Mouse (Mus musculus) lung, embryonic 15.5 days (tissue): ENCODE data around the gene Smo. TPM values are rescaled to one million over a fixed set of nuclear protein-coding genes. Genes with fewer than 3 reads are reported as not detected.
A peak's percentile ranks its signal among the peaks of the same experiment; 100 is the strongest.

Source experiments
- ATAC-seq: fragments of 200-750 bp; cut with Nextera tagmentation; 2 replicates; pipeline ENCODE4 v1.8.0; 2017; ENCODE audit warnings: moderate number of reproducible peaks, borderline replicate concordance; ENCODE audit not compliant: low FRiP score, low TSS enrichment; ENCODE audit errors: extremely low read depth
- H3K27ac ChIP-seq: fragments of 300-500 bp; sonication (generic); 2 replicates; pipeline ENCODE4 v1.5.1; 2015; ENCODE audit warnings: moderate library complexity, mild to moderate bottlenecking, inconsistent platforms
- H3K27me3 ChIP-seq: fragments of 300-500 bp; sonication (generic); 2 replicates; pipeline ENCODE4 v1.6.1; 2015; ENCODE audit warnings: inconsistent platforms
- H3K36me3 ChIP-seq: fragments of 300-500 bp; sonication (generic); 2 replicates; pipeline ENCODE4 v1.6.1; 2015; ENCODE audit warnings: inconsistent platforms
- H3K4me1 ChIP-seq: fragments of 300-500 bp; sonication (generic); 2 replicates; pipeline ENCODE4 v1.6.1; 2015; ENCODE audit warnings: inconsistent platforms
- H3K4me2 ChIP-seq: fragments of 300-500 bp; sonication (generic); 2 replicates; pipeline ENCODE4 v1.6.1; 2015; ENCODE audit warnings: inconsistent platforms, mild to moderate bottlenecking, moderate library complexity
- H3K4me3 ChIP-seq: fragments of 300-500 bp; sonication (generic); 2 replicates; pipeline ENCODE4 v1.5.1; 2015; ENCODE audit warnings: mild to moderate bottlenecking, inconsistent platforms
- H3K9ac ChIP-seq: fragments of 300-500 bp; sonication (generic); 2 replicates; pipeline ENCODE4 v1.6.1; 2015; ENCODE audit warnings: inconsistent platforms
- H3K9me3 ChIP-seq: fragments of 300-500 bp; sonication (generic); 2 replicates; pipeline ENCODE4 v1.6.1; 2016; ENCODE audit warnings: inconsistent platforms
- WGBS: fragments of 180-500 bp; shearing (Covaris S2); methylation state at CpG from one replicate; pipeline ENCODE4 v1.1.7; 2015; 5-methylcytosine and 5-hydroxymethylcytosine counted together
- polyA plus RNA-seq: library from polyadenylated mRNA; unstranded; fragments of >200 nt; fragmentation: Nextera tagmentation; extraction: Ambion mirVana; gene quantifications from 2 replicates; pipeline ENCODE4 v1.2.1, GENCODE M21; 2015

Gene Smo
- polyA plus RNA-seq = 39.2 and 41.6 TPM in 2 replicates

DNA sequence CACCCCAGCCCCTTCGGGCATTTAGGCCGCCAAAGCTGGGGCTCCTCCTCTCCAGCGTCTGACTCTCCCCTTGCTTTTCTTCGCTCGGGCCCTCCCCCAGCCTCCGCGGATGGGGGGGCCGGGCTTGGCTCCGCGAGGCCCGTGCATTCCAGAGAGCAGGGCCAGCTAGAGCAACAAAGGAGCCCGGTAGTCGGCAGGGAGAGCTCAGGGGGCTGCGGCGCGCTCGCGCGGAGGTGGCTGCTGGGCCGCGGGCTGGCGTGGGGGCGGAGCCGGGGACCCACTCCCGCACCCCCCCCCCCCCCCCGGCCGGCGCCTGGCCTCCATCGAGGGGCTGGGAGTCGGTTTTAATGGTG is at the start of gene Smo:
Gene Smo (plus strand): TSS at position 168 of the 353 bp plus-strand sequence.
- peak; percentile 99 for ATAC-seq
- Histone ChIP-seq H3K4me3 (peak within 1 kb of the TSS; percentile 86), H3K36me3 (no peaks in the 10 kb centered on the region; the same call in 1 of the 2 replicates), H3K27ac (peak within 1 kb of the TSS; percentile 97), H3K4me2 (peak within 1 kb of the TSS; percentile 72), H3K9me3 (no peaks in the 10 kb centered on the region), H3K4me1 (peaks cover 25% of the 10 kb centered on the region), H3K27me3 (no peaks in the 10 kb centered on the region), H3K9ac (peak within 1 kb of the TSS; percentile 99)
- 0% methylated on average over 19 of the region's 30 CpGs for WGBS

DNA sequence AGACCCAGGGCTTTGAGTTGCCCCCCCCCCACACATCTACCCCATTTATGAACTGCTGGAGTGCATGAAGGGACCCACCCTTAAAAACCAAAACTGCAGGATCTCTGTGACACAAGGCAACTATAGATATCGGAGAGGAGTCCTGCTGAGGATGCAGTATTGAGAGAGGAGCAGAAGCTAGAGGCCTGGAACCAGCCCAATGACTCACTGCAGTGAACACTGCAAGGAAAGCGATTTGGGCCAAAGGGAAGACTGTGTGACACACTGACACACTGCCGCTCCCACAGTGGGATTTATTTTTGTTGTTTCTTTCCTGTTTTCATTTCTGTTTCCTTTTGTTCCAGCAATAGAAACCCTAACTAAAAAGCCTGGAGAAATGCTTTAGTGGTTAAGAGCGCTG is 49.4 kb upstream of the Smo start:
- Histone ChIP-seq H3K4me2 (no peak overlapping the region), H3K27me3 (peaks cover 8% of the 10 kb centered on the region; the same call in 1 of the 2 replicates), H3K9me3 (no peaks in the 10 kb centered on the region), H3K4me3 (no peak overlapping the region), H3K9ac (no peak overlapping the region), H3K36me3 (no peaks in the 10 kb centered on the region), H3K27ac (no peak overlapping the region), H3K4me1 (no peaks in the 10 kb centered on the region)
- ATAC-seq = no peak
- 77% methylated on average over 4 of the region's 4 CpGs for WGBS

DNA sequence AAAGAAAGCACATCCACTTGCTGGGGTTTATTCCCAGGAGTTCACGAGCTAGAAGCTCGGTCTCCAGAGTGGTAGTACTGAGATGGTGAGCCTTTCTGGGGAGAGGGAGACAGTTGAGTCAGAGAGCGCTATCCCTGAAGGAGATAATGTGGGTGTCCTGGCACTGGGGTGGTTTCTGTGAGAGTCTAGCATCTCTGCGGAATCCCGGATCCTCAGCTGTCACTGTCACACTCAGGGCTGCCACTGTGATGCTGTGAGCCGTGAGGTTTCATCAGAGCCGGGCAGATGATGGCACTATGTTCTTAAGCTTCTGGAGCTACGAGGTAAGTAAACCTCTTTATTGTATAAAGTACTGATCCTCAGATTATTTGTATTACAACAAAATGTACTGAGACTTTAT is 45.8 kb upstream of the Smo start:
- Histone ChIP-seq H3K27me3 (peaks cover 41% of the 10 kb centered on the region), H3K4me3 (no peak overlapping the region), H3K4me1 (peaks cover 3% of the 10 kb centered on the region), H3K4me2 (no peak overlapping the region), H3K9ac (no peak overlapping the region), H3K27ac (no peak overlapping the region), H3K36me3 (no peaks in the 10 kb centered on the region), H3K9me3 (no peaks in the 10 kb centered on the region)
- 73% methylated on average over 8 of the region's 8 CpGs for WGBS
- ATAC-seq = no peak

DNA sequence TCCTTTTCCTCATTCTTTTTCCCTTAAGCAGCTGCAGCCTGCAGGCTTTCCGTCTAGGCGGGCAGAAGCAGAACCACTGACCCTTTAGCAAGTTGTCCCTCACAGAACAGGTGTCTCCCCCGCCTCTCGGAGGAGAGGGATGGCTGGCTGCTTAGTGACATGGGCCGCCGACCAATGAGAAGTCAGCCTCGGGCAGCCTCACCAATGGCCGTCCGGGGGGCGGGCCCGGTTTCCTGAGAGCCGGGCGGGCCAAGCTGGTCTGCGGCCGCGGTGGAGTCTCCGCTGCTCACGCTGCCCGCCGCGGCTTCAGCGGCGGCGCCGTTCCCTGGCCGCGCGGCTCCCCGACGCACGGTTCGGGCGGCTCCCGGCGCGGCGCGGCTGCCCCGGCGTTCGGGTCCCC is 41.4 kb upstream of the Smo start, which contains the start of gene Tspan33:
Gene Tspan33 (plus strand): TSS at position 270 of the 400 bp plus-strand sequence.
- no peak within 1 kb of the TSS for H3K27ac ChIP-seq
- H3K36me3 ChIP-seq = no peaks in the 10 kb centered on the region
- H3K27me3 ChIP-seq = peaks cover 57% of the 10 kb centered on the region
- peak within 1 kb of the TSS; percentile 100 for H3K4me2 ChIP-seq
- ATAC-seq = peak; percentile 97
- H3K9ac ChIP-seq = peak within 1 kb of the TSS; percentile 66
- peak within 1 kb of the TSS; percentile 71 for H3K4me3 ChIP-seq
- H3K4me1 ChIP-seq = peaks cover 6% of the 10 kb centered on the region
- H3K9me3 ChIP-seq = no peaks in the 10 kb centered on the region
- WGBS = under 1% methylated on average over 41 of the region's 41 CpGs

DNA sequence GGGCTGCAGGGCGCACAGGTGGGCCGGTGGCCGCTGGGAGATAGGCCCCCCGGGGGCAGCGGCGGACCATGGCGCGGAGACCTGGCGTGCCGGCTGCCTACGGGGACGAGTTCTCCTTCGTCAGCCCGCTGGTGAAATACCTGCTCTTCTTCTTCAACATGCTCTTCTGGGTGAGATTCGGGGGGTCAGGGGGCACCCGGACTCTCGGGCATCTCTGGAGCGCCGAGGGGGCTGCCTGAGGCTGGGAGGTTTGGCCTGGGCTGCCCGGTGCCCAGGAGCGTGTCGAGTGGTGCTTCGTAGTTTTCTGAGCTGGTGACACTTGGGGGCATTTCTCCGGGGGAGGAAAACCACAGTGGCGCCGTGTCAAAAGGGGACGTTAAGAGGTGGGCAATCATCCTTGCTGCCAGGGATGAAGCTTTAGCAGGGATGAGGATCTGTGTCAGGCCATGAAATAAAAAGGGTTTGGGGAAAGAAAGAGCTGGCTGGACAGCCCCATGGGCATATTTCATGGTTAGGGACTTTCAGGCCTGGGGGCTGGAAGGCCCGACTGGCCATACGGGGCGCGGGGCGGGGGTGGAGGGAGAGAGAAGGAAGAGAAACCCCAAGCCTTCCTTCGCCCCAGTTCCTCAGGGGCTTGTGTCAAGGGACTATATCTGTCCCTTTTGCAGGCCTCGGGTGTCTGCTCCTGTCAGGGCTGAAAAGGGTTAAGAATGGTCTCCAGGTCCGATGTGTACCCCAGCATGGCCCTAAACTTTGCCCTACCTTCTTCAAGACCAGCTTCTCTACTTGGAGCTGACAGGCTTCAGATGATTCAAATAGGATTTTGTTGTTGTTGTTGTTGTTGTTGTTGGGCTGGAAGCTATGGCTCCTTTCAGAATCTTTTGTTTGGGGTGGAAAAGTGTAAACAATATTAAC is 40.7 kb upstream of the Smo start:
- WGBS = 4% methylated on average over 35 of the region's 35 CpGs
- peak overlapping the region; percentile 66 for H3K9ac ChIP-seq
- peak overlapping the region; percentile 100 for H3K4me2 ChIP-seq
- H3K36me3 ChIP-seq = no peaks in the 10 kb centered on the region
- peak; percentile 29; the same call in 1 of the 2 replicates for ATAC-seq
- H3K9me3 ChIP-seq = no peaks in the 10 kb centered on the region
- H3K4me3 ChIP-seq = peak overlapping the region; percentile 71
- H3K27me3 ChIP-seq = peaks cover 52% of the 10 kb centered on the region
- no peak overlapping the region for H3K27ac ChIP-seq
- H3K4me1 ChIP-seq = peaks cover 6% of the 10 kb centered on the region

DNA sequence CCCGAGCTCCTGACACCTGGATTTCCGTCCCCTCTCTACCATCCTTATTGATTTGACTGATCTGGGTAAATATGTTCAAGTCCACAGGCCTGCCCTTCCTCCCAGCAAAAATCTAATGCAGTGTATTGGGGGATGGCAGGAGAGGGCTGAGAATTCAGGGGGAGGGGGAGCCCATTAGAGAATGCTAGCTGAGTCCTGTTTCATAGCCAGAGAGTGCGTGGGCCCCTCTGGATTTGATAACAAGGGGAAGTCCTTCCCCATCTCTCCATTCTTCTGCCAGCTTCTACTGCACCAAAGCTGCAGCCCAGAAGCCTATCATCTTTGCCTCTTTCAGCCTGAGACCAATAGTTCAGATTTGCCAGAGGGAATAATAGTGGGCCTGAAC is 40.0 kb upstream of the Smo start:
- H3K27me3 ChIP-seq = peaks cover 52% of the 10 kb centered on the region
- no peak overlapping the region for H3K9ac ChIP-seq
- H3K36me3 ChIP-seq = no peaks in the 10 kb centered on the region
- H3K4me3 ChIP-seq = no peak overlapping the region
- ATAC-seq = no peak
- no peak overlapping the region for H3K27ac ChIP-seq
- WGBS = 57% methylated on average over 3 of the region's 3 CpGs
- H3K4me1 ChIP-seq = peaks cover 6% of the 10 kb centered on the region
- no peaks in the 10 kb centered on the region for H3K9me3 ChIP-seq
- 0 out of 2 replicates have a peak overlapping the region, but pooled peaks have one; percentile 1 for H3K4me2 ChIP-seq

DNA sequence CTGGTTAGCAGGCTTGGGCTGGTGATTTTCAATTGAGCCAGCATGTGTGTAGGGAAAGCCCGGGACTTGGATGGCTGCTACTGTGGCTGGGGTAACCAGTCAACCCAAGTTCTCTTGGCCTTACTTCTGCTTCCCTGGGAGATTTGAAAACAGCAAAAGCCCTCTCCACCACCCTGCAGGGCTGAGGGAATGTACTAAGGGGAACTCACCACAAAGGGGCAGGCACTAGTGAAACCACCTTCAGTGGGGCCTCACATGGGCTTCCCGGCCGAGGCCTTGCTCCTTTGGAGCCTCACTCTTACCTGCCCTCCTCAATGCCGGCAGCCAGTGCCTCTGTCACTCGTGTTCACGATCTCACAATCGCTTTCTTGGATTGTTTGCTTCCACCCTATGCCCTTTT is 39.3 kb upstream of the Smo start:
- Histone ChIP-seq H3K4me2 (no peak overlapping the region), H3K36me3 (no peaks in the 10 kb centered on the region), H3K4me3 (no peak overlapping the region), H3K9me3 (no peaks in the 10 kb centered on the region), H3K27ac (no peak overlapping the region), H3K9ac (no peak overlapping the region), H3K4me1 (peaks cover 6% of the 10 kb centered on the region), H3K27me3 (peaks cover 49% of the 10 kb centered on the region)
- ATAC-seq = no peak
- WGBS = 68% methylated on average over 7 of the region's 7 CpGs

DNA sequence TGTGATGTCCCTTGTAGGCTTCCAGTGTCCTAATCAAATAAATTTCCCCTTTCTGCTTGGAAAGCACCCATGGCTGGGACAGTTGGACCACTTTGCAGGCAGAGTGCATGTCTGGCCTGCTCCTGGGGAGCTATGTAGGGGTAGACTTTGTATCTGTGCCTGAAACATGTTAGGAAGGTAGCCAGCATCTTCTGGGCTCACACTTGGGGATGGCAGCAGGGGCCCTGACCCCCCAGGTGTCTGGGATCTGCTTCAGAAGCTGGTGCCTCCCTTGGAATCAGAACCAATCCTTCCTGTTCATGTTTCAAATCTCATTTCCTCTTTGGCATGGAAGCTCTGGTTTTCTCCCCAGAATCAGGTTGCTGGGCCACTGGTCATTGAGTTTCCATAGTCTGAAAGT is 38.2 kb upstream of the Smo start:
- Histone ChIP-seq H3K27ac (no peak overlapping the region), H3K4me3 (no peak overlapping the region), H3K4me2 (no peak overlapping the region), H3K4me1 (peaks cover 6% of the 10 kb centered on the region), H3K27me3 (peaks cover 37% of the 10 kb centered on the region), H3K9me3 (no peaks in the 10 kb centered on the region), H3K9ac (no peak overlapping the region), H3K36me3 (no peaks in the 10 kb centered on the region)
- ATAC-seq = no peak

DNA sequence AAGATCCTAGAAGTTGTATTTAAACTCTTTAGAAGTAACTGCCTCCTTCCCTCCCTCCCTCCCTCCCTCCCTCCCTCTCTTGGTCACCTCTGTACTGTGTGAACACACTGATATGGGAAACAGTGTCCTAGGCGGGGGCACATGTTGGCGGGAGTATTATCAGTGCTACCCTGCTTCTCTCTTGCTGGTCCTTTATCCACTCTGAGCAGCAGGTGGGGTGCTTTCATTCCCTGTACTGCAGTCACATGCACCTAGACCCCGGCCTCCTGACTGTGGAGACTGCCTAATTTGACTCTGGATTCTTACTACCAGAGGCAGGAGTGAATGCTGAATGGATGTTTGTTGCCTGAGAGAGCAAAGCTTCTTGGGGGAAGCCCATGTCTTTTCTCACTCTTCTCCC is 37.8 kb upstream of the Smo start:
- WGBS = 39% methylated on average over 3 of the region's 3 CpGs
- H3K9ac ChIP-seq = no peak overlapping the region
- no peak overlapping the region for H3K27ac ChIP-seq
- peaks cover 33% of the 10 kb centered on the region for H3K27me3 ChIP-seq
- no peaks in the 10 kb centered on the region for H3K36me3 ChIP-seq
- H3K4me3 ChIP-seq = no peak overlapping the region
- no peaks in the 10 kb centered on the region for H3K9me3 ChIP-seq
- H3K4me1 ChIP-seq = peaks cover 6% of the 10 kb centered on the region
- no peak overlapping the region for H3K4me2 ChIP-seq
- no peak for ATAC-seq

DNA sequence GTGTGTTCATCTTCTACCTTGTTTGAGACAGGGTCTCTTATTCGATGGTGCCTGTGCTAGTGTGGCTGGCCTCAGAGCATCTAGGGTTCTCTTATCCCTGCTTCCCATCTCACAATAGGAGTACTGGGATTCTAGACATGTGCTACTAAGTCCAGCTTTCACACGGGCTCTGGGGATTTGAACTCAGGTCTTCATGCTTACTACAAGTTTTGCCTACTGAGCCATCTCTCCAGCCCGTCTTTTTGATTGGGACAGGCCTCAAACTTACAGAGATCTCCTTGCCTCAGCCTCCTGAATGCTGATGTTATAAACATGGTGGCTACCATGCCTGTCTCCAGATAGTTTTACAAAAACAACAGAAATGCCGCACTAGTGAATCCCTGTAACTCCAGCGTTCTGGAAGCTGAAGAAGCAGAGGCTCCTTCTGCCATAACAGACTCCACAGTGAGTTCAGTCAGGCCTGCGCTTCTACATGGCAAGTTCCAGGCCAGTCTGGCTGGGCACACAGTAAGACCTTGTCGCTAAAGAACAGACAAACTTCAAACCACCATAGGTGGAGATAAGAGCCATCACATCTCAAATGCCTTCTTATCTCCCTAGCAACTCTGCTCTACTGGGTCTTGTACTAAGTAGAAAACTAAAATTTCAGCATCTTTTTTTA is 36.1 kb upstream of the Smo start:
- WGBS = 82% methylated on average over 7 of the region's 7 CpGs
- Histone ChIP-seq H3K4me2 (no peak overlapping the region), H3K4me1 (peaks cover 6% of the 10 kb centered on the region), H3K4me3 (no peak overlapping the region), H3K36me3 (no peaks in the 10 kb centered on the region), H3K27ac (no peak overlapping the region), H3K9me3 (no peaks in the 10 kb centered on the region), H3K27me3 (peaks cover 19% of the 10 kb centered on the region), H3K9ac (no peak overlapping the region)
- ATAC-seq = no peak

DNA sequence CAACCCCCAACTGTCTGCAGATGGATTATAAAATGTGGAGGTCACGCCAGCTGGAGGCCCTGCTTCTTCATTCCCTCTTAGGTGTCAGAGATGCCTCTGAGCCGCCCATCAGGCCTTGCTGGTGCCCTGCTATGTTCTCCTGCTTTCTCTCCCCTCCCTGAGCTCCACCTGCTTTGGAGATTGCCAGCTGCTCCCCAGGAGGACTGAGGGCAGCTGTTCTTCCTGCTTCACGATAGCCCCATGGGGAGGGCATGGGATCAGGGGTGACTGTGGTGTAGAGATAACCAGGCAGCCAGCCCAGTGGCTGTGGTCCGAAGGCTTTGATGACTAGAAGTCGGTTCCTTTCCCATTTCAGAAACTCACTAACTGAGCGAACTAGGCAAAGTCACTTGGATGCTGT is 34.3 kb upstream of the Smo start:
- Histone ChIP-seq H3K4me2 (no peak overlapping the region), H3K4me1 (no peaks in the 10 kb centered on the region), H3K27ac (no peak overlapping the region), H3K9ac (no peak overlapping the region), H3K9me3 (no peaks in the 10 kb centered on the region), H3K27me3 (peaks cover under 1% of the 10 kb centered on the region), H3K36me3 (no peaks in the 10 kb centered on the region), H3K4me3 (no peak overlapping the region)
- 54% methylated on average over 6 of the region's 6 CpGs for WGBS
- ATAC-seq = peak; percentile 75; the same call in 1 of the 2 replicates

DNA sequence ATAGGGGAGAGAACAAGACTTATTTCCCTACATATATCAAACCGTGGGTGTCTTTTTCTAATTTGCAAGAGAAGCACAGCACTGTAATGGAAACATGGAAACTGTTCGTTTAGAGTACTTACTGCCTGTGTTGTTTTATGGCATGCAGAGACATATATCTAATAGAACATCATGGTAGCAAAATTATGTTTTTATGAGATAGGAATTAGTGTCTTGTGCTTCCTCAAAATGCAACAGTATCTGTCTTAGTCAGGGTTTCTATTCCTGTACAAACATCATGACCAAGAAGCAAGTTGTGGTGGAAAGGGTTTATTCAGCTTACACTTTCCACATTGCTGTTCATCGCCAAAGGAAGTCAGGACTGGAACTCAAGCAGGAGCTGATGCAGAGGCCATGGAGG is 33.2 kb upstream of the Smo start:
- H3K36me3 ChIP-seq = no peaks in the 10 kb centered on the region
- H3K9me3 ChIP-seq = no peaks in the 10 kb centered on the region
- H3K4me2 ChIP-seq = no peak overlapping the region
- H3K4me3 ChIP-seq = no peak overlapping the region
- no peaks in the 10 kb centered on the region for H3K27me3 ChIP-seq
- 82% methylated on average over 3 of the region's 3 CpGs for WGBS
- ATAC-seq = no peak
- no peak overlapping the region for H3K9ac ChIP-seq
- H3K4me1 ChIP-seq = no peaks in the 10 kb centered on the region
- H3K27ac ChIP-seq = no peak overlapping the region
